Mouse (Mus musculus) brain, embryonic 14.5 days (tissue): ENCODE results near the gene Cdk13. TPM values are rescaled to one million over a fixed set of nuclear protein-coding genes. Genes with fewer than 3 reads are reported as not detected.

Source experiments
- DNase-seq: peaks from one replicate; pipeline ENCODE4 v3.0.0-alpha.2; 2011; ENCODE audit warnings: low read depth
- CTCF ChIP-seq: fragments of 200-500 bp; IDR thresholded peaks from 2 replicates; pipeline ENCODE4 v1.5.1; 2012; ENCODE audit warnings: inconsistent platforms, mild to moderate bottlenecking, moderate library complexity, borderline replicate concordance; ENCODE audit not compliant: insufficient read depth, insufficient read length; ENCODE audit errors: extremely low read depth
- POLR2A ChIP-seq: fragments of 200-500 bp; IDR thresholded peaks from 2 replicates; pipeline ENCODE4 v1.6.1; 2012; ENCODE audit warnings: mild to moderate bottlenecking, inconsistent platforms, borderline replicate concordance; ENCODE audit not compliant: poor library complexity, insufficient read depth, insufficient read length, severe bottlenecking; ENCODE audit errors: extremely low read depth
- polyA plus RNA-seq: library from polyadenylated mRNA; depleted of rRNA; stranded (reverse); fragments of >200 nt; gene quantifications from 2 replicates; pipeline ENCODE4 v1.2.3, GENCODE M21; 2012

Cdk13 gene
- polyA plus RNA-seq, 1 experiment: 46.7 TPM

DNA sequence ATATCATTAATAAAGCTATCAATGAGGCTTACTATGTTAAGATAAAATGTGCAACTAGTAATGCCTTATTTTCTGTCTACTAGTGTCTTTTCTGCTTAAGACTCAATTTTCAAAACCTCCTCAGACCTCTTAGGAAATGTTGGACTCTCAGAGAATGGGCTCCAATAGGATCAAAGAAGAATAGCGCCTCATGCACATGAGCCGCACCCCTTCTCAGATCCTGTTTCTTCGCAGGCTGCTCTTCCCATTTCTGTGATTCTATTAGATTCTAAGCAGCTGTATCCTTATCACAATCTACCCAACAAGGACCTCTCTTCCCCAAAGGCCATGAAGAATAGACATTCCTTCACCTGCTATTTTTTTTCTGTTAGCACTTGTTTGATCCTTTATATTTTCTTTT lies 76.1 kb downstream of the Cdk13 start:
- TF ChIP-seq POLR2A: no peak
- no peak for TF ChIP-seq CTCF

GRCm38 (mm10) chr13:17727922-17728321 lies 77.0 kb downstream of the Cdk13 start:
- DNase-seq: no peak
- TF ChIP-seq POLR2A: no peak
- TF ChIP-seq CTCF: no peak

More for the DNA sequence above, 76.1 kb downstream of the Cdk13 start:
- no peak for DNase-seq

DNA sequence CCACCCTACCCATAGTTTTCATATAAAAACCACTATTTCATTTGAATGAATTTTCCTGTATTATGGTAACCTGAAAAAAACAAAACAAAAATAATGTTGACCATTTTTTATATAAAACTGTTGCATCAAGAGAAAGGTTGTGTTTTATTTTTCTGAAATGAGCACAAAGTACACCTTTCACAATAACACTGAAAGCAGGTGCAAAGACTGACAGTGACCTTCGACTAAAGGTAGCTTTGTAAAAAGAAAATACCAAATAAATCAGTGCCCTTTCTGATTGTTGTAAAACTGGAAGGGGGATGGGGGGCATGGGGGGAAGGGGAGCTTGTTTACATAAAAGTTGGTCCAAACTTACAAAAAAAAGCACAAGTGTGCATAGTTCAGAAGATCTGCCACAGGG lies 87.5 kb downstream of the Cdk13 start:
- no peak for DNase-seq
- TF ChIP-seq POLR2A (no peak), CTCF (no peak)

DNA sequence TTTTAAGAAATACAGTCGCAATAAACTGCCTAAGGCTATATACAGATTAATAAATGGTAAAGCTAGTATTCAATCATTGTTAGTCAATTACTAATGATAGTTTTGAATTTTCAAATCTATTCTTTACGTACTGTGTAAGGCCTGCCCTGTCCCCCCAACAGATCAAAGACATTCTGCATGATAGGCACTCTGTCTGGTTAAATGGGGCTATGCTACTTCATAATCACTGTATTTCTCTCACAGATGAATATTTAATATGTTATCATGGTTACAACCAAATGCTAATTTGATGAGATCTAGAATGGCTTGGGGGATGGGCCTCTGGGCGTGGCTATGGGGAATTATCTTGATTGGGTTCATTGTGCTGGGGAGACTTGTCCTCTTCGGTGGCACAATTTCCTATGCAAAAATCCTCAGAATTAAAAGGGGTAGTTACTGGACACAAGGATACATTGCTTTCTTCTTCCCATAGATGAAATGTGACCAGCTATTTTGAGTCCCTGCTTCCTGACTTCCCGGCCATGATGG lies 96.0 kb downstream of the Cdk13 start:
- TF ChIP-seq POLR2A (no peak), CTCF (no peak)
- DNase-seq: peak; percentile 30

DNA sequence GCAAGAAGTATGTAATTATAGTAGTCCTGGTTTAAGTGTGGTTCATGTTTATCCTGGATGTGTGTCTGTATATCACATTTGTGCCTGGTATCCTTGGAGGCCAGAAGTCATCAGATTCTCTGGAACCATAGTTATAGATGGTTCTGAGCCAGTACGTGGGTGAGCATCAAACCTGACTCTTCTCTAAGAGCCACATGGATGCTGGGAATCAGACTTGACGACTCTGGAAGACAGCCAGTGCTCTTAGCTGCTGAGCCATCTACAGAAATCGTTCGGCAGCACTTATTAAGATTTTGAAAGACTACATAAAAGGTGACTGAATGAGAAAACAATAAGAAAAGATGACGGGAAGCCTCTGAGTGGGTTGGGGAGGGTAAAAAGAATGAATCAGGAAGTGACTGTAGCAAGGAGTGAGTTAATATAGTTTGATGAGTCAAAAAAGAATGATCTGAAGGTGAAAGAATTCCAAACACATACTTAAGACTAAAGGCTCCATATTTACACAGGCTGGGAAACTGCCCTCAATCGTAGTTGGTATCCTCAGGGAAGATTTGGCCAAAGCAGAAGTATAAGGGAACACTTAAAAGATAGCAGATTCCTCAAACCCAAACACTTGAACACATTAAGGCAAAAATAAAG lies 99.6 kb downstream of the Cdk13 start:
- TF ChIP-seq POLR2A (no peak), CTCF (no peak)
- DNase-seq: no peak

- TF ChIP-seq POLR2A (no peak), CTCF (no peak)
- no peak for DNase-seq
Observed at GRCm38 (mm10) chr13:17702311-17702710, 102.6 kb downstream of the Cdk13 start.

- no peak for DNase-seq
- TF ChIP-seq CTCF (no peak), POLR2A (no peak)
Observed at GRCm38 (mm10) chr13:17701322-17701721, 103.6 kb downstream of the Cdk13 start.

DNA sequence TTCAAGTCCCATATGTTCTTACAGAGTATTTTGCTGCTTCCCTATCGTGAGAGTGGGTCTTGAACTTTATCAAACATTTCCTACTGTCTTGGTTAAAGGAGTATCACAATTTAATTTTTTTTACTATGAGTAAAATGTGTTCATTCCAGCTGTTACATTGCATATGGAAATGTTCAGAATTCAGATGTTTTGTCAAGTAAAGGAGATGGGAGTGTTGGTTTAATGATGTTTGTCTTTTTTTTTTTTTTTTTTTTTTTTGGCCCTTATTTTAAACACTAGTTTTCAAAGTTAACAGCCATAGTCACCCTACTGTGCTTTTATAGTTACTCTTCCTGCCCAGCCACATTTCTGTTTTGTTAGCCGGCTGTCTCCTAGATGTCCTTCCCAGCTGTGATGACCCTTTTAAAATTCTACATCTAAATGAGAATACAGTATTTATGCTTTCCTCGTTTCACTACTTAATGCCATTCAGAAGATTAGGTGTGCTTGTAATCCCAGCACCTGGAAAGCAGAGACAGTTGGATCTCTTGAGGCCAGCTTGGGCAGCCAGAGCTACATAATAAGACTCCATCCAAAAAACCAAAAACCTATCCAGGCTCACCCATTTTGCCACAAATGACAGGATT lies 104.7 kb downstream of the Cdk13 start:
- DNase-seq: no peak
- TF ChIP-seq CTCF: no peak
- no peak for TF ChIP-seq POLR2A

GRCm38 (mm10) chr13:17695898-17696580 lies 108.9 kb downstream of the Cdk13 start:
- TF ChIP-seq POLR2A (no peak), CTCF (no peak)
- peak; percentile 30 for DNase-seq

- DNase-seq: peak; percentile 100
- TF ChIP-seq POLR2A: peak; percentile 65; the same call in 1 of the 2 replicates
- no peak for TF ChIP-seq CTCF
Observed at GRCm38 (mm10) chr13:17694911-17695699, 109.8 kb downstream of the Cdk13 start, which contains the start of the genes Mplkip and Sugct. Gene Mplkip (plus strand): TSS chr13:17695192. Gene Sugct (minus strand): TSS chr13:17695553.
